Mouse (Mus musculus) hindbrain, embryonic 12.5 days (tissue): Measurements from ENCODE around the gene Olfr839-ps1. TPM values are rescaled to one million over a fixed set of nuclear protein-coding genes. Genes with fewer than 3 reads are reported as not detected.

ENCODE experiments used
- ATAC-seq: fragments of 200-750 bp; cut with Nextera tagmentation; 2 replicates; pipeline ENCODE4 v1.8.0; 2017; ENCODE audit warnings: moderate TSS enrichment; ENCODE audit not compliant: low FRiP score
- H3K27ac ChIP-seq: fragments of 300-500 bp; sonication (generic); 2 replicates; pipeline ENCODE4 v1.5.1; 2016; ENCODE audit warnings: mild to moderate bottlenecking
- H3K27me3 ChIP-seq: fragments of 300-500 bp; sonication (generic); 2 replicates; pipeline ENCODE4 v1.6.1; 2016; ENCODE audit warnings: mild to moderate bottlenecking
- H3K36me3 ChIP-seq: fragments of 300-500 bp; sonication (generic); 2 replicates; pipeline ENCODE4 v1.6.1; 2016; ENCODE audit warnings: mild to moderate bottlenecking
- H3K4me1 ChIP-seq: fragments of 300-500 bp; sonication (generic); 2 replicates; pipeline ENCODE4 v1.6.1; 2016
- H3K4me2 ChIP-seq: fragments of 300-500 bp; sonication (generic); replicated peaks from 2 replicates; pipeline ENCODE4 v1.6.1; 2016; ENCODE audit warnings: mild to moderate bottlenecking
- H3K4me3 ChIP-seq: fragments of 300-500 bp; sonication (generic); 2 replicates; pipeline ENCODE4 v1.5.1; 2016; ENCODE audit warnings: mild to moderate bottlenecking
- H3K9ac ChIP-seq: fragments of 300-500 bp; sonication (generic); 2 replicates; pipeline ENCODE4 v1.6.1; 2016; ENCODE audit warnings: mild to moderate bottlenecking, moderate library complexity
- H3K9me3 ChIP-seq: fragments of 300-500 bp; sonication (generic); replicated peaks from 2 replicates; pipeline ENCODE4 v1.6.1; 2016; ENCODE audit warnings: mild to moderate bottlenecking
- WGBS: fragments of 180-500 bp; shearing (Covaris S2); methylation state at CpG from one replicate; pipeline ENCODE4 v1.1.7; 2016; 5-methylcytosine and 5-hydroxymethylcytosine counted together
- polyA plus RNA-seq: library from polyadenylated mRNA; unstranded; fragments of >200 nt; fragmentation: Nextera tagmentation; extraction: Ambion mirVana; gene quantifications from 2 replicates; pipeline ENCODE4 v1.2.1, GENCODE M21; 2016

Olfr839-ps1 gene
- polyA plus RNA-seq: not detected in 2 replicates

GRCm38 (mm10) chr9:19177212-19177611 lies at the start of gene Olfr839-ps1:
Gene Olfr839-ps1, minus strand, starts transcription at chr9:19177312.
- no peak for ATAC-seq

GRCm38 (mm10) chr9:19136017-19136416 lies 41.1 kb downstream of the Olfr839-ps1 start, which contains the start of gene Olfr837:
Gene Olfr837, plus strand, starts transcription at chr9:19136317.
- WGBS: 76% methylated on average over 1 of the region's 1 CpGs
- no peak for ATAC-seq
- H3K4me2 ChIP-seq: no peak within 1 kb of the TSS

More at GRCm38 (mm10) chr9:19177212-19177611, at the start of gene Olfr839-ps1:
- Histone ChIP-seq H3K4me1 (no peaks in the 10 kb centered on the region), H3K36me3 (no peaks in the 10 kb centered on the region), H3K4me2 (no peak within 1 kb of the TSS), H3K9me3 (peaks cover 11% of the 10 kb centered on the region; the same call in 1 of the 2 replicates), H3K27me3 (no peaks in the 10 kb centered on the region), H3K9ac (no peak within 1 kb of the TSS), H3K27ac (no peak within 1 kb of the TSS), H3K4me3 (no peak within 1 kb of the TSS)
- WGBS: 86% methylated on average over 1 of the region's 1 CpGs

GRCm38 (mm10) chr9:19120082-19120481 lies 57.0 kb downstream of the Olfr839-ps1 start, which contains the start of gene Olfr836:
Gene Olfr836, plus strand, starts transcription at chr9:19120382.
- H3K4me1 ChIP-seq: no peaks in the 10 kb centered on the region
- no peaks in the 10 kb centered on the region for H3K9me3 ChIP-seq
- no peak for ATAC-seq

More at GRCm38 (mm10) chr9:19136017-19136416, 41.1 kb downstream of the Olfr839-ps1 start, which contains the start of gene Olfr837:
- no peak within 1 kb of the TSS for H3K4me3 ChIP-seq
- no peak within 1 kb of the TSS for H3K9ac ChIP-seq
- H3K4me1 ChIP-seq: no peaks in the 10 kb centered on the region
- H3K36me3 ChIP-seq: no peaks in the 10 kb centered on the region
- H3K27ac ChIP-seq: no peak within 1 kb of the TSS
- H3K27me3 ChIP-seq: no peaks in the 10 kb centered on the region
- H3K9me3 ChIP-seq: 0 out of 2 replicates have a peak, but pooled peaks cover 5% of the 10 kb centered on the region

More at GRCm38 (mm10) chr9:19120082-19120481, 57.0 kb downstream of the Olfr839-ps1 start, which contains the start of gene Olfr836:
- no peak within 1 kb of the TSS for H3K4me2 ChIP-seq
- no peak within 1 kb of the TSS for H3K27ac ChIP-seq
- H3K36me3 ChIP-seq: no peaks in the 10 kb centered on the region
- no peak within 1 kb of the TSS for H3K4me3 ChIP-seq
- H3K27me3 ChIP-seq: no peaks in the 10 kb centered on the region
- H3K9ac ChIP-seq: no peak within 1 kb of the TSS

Other genes starting within 250 kb of the Olfr839-ps1 start
- gene Olfr832, start 240.2 kb downstream of the Olfr839-ps1 start, polyA plus RNA-seq: not detected in 2 replicates
- gene Olfr834, start 189.3 kb downstream of the Olfr839-ps1 start, polyA plus RNA-seq: not detected in 2 replicates
- not detected in 2 replicates for gene Olfr835, start 144.6 kb downstream of the Olfr839-ps1 start, polyA plus RNA-seq
- gene Olfr836, start 56.9 kb downstream of the Olfr839-ps1 start, polyA plus RNA-seq: not detected in 2 replicates
- not detected in 2 replicates for gene Olfr837, start 41.0 kb downstream of the Olfr839-ps1 start, polyA plus RNA-seq
- gene Olfr843, start 74.7 kb upstream of the Olfr839-ps1 start, polyA plus RNA-seq: not detected in 2 replicates
- gene Olfr844, start 139.0 kb upstream of the Olfr839-ps1 start, polyA plus RNA-seq: not detected in 2 replicates
- gene Olfr845, start 159.1 kb upstream of the Olfr839-ps1 start, polyA plus RNA-seq: not detected in 2 replicates
- not detected in 2 replicates for gene Olfr846, start 186.7 kb upstream of the Olfr839-ps1 start, polyA plus RNA-seq
- not detected in 2 replicates for gene Olfr847, start 201.4 kb upstream of the Olfr839-ps1 start, polyA plus RNA-seq